Mouse (Mus musculus): ENCODE results near the gene Sat2. TPM values are rescaled to one million over a fixed set of nuclear protein-coding genes. Genes with fewer than 3 reads are reported as not detected.

Gene Sat2
- total and polyA plus RNA-seq, 3 experiments, result not detected

GRCm38 (mm10) chr11:69662967-69663671 lies 41.3 kb downstream of the Sat2 start (continued):
- TF ChIP-seq RCOR1 (conservative IDR thresholded peaks at IDR 0.05; ENCODE audit: low read depth, low read length) (no peak), ZMIZ1 (IDR thresholded peaks at IDR 0.05; ENCODE audit: low read depth, low read length) (no peak), ELF1 (IDR thresholded peaks at IDR 0.05; ENCODE audit: low read depth, low read length) (no peak), CTCF (conservative IDR thresholded peaks at IDR 0.05 in 1 of 2, IDR thresholded peaks at IDR 0.05 in 1 of 2; ENCODE audit: low read depth in 2 of 2, low read length in 2 of 2) (no peak), UBTF (IDR thresholded peaks at IDR 0.05; ENCODE audit: low read depth, low read length) (no peak), KAT2A (IDR thresholded peaks at IDR 0.05; ENCODE audit: insufficient replicate concordance, low read length) (no peak), MYC (IDR thresholded peaks at IDR 0.05; ENCODE audit: low read depth, low read length) (peak; percentile 69), E2F4 (IDR thresholded peaks at IDR 0.05; ENCODE audit: insufficient replicate concordance, low read depth, low read length) (no peak), HCFC1 (IDR thresholded peaks at IDR 0.05; ENCODE audit: low read depth, low read length) (0 out of 2 replicates have a peak, but pooled peaks have one; percentile 7), ZNF384 (IDR thresholded peaks at IDR 0.05; ENCODE audit: low read depth, low read length) (no peak)

GRCm38 (mm10) chr11:69663795-69664194 lies 42.0 kb downstream of the Sat2 start:
- Histone ChIP-seq H3K9me3 (replicated peaks; ENCODE audit: low read length) (no peaks in the 10 kb centered on the region), H3K79me2 (replicated peaks; ENCODE audit: control insufficient read depth, extremely low read depth, insufficient read depth, poor library complexity, severe bottlenecking) (peaks cover 40% of the 10 kb centered on the region), H3K4me2 (ENCODE audit: insufficient read depth, low read depth, poor library complexity, severe bottlenecking) (peak overlapping the region; percentile 65), H3K9ac (ENCODE audit: insufficient read depth, low read depth) (peak overlapping the region; percentile 97), H3K4me1 (ENCODE audit: control insufficient read depth in 1 of 2, insufficient read depth in 2 of 2) (peaks cover 20 to 71% of the 10 kb centered on the region in 2 experiments), H3K27me3 (replicated peaks) (no peaks in the 10 kb centered on the region), H3K27ac (ENCODE audit: insufficient read depth, low read depth) (peak overlapping the region; percentile 95), H3K4me3 (replicated peaks in 1 of 3; ENCODE audit: low read depth in 2 of 3, low read length in 2 of 3, poor library complexity in 1 of 3) (peak overlapping the region; percentile 66 to 70 (median 70)), H3K36me3 (replicated peaks in 1 of 2; ENCODE audit: control insufficient read depth in 1 of 2, insufficient read depth in 1 of 2, low read length in 1 of 2) (peaks cover 32 to 50% of the 10 kb centered on the region in 2 experiments)
- TF ChIP-seq NRF1 (IDR thresholded peaks at IDR 0.05; ENCODE audit: low read depth, low read length) (0 out of 2 replicates have a peak, but pooled peaks have one; percentile 13), MAFK (IDR thresholded peaks at IDR 0.05; ENCODE audit: insufficient replicate concordance, low read length) (no peak), MAX (IDR thresholded peaks at IDR 0.05; ENCODE audit: low read length) (no peak), UBTF (IDR thresholded peaks at IDR 0.05; ENCODE audit: low read depth, low read length) (0 out of 2 replicates have a peak, but pooled peaks have one; percentile 14), TBP (conservative IDR thresholded peaks at IDR 0.05; ENCODE audit: low read depth, low read length) (no peak), HCFC1 (IDR thresholded peaks at IDR 0.05; ENCODE audit: low read depth, low read length) (0 out of 2 replicates have a peak, but pooled peaks have one; percentile 10)
- in situ Hi-C loops (cut with MboI; ENCODE audit: low pct_ligation_motif_present, low pct_unique_long_range_greater_than_20kb, low sequenced_read_pairs) (no loop called here), dilution Hi-C loops (cut with MboI; ENCODE audit: extremely low pct_ligation_motif_present, extremely low pct_unique_long_range_greater_than_20kb, low sequenced_read_pairs) (no loop called here)
- DNase-seq (ENCODE audit: extremely low read depth), result peak; percentile 61

DNA sequence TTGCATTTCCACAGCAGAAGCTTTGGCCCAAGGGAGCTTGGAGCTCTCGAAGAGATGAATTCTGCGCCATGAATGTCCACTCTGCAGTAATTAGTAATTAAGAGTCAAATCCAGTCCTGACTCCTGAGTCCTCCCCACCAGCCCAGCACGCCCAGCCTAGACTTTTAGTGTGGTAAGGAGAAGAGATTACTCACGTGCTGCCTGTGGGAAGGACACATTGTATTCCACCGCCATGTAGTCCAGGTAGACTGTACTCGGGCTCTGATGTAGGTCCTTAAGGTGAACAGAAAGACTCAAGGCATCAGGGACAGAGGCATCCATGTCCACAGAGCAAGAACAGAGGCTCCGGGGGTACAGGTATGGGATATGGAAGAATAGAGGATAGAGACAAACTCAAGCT lies 43.0 kb downstream of the Sat2 start:
- H3K9me3 ChIP-seq (replicated peaks; ENCODE audit: low read length), result no peaks in the 10 kb centered on the region
- peak overlapping the region; percentile 4; the same call in 1 of the 2 replicates for H3K9ac ChIP-seq (ENCODE audit: insufficient read depth, low read depth)
- dilution Hi-C loops (cut with MboI; ENCODE audit: extremely low pct_ligation_motif_present, extremely low pct_unique_long_range_greater_than_20kb, low sequenced_read_pairs), result no loop called here
- H3K4me1 ChIP-seq (ENCODE audit: control insufficient read depth in 1 of 2, insufficient read depth in 2 of 2), result peaks cover 24 to 76% of the 10 kb centered on the region in 2 experiments
- peaks cover 49% of the 10 kb centered on the region for H3K79me2 ChIP-seq (replicated peaks; ENCODE audit: control insufficient read depth, extremely low read depth, insufficient read depth, poor library complexity, severe bottlenecking)
- peak overlapping the region; percentile 65; the same call in 1 of the 2 replicates for H3K4me2 ChIP-seq (ENCODE audit: insufficient read depth, low read depth, poor library complexity, severe bottlenecking)
- peaks cover 38 to 55% of the 10 kb centered on the region in 2 experiments for H3K36me3 ChIP-seq (replicated peaks in 1 of 2; ENCODE audit: control insufficient read depth in 1 of 2, insufficient read depth in 1 of 2, low read length in 1 of 2)
- TF ChIP-seq ZKSCAN1 (IDR thresholded peaks at IDR 0.05; ENCODE audit: borderline replicate concordance, low read depth, low read length) (no peak), BHLHE40 (IDR thresholded peaks at IDR 0.05; ENCODE audit: low read depth, low read length) (peak; percentile 40; the same call in 1 of the 2 replicates), PAX5 (IDR thresholded peaks at IDR 0.05; ENCODE audit: low read length) (no peak)
- peak overlapping the region; percentile 95 for H3K27ac ChIP-seq (ENCODE audit: insufficient read depth, low read depth)
- peak overlapping the region; percentile 0 to 70 (median 66) for H3K4me3 ChIP-seq (replicated peaks in 1 of 3; ENCODE audit: low read depth in 2 of 3, low read length in 2 of 3, poor library complexity in 1 of 3)
- DNase-seq (ENCODE audit: extremely low read depth), result no peak
- H3K27me3 ChIP-seq (replicated peaks), result no peaks in the 10 kb centered on the region
- in situ Hi-C loops (cut with MboI; ENCODE audit: low pct_ligation_motif_present, low pct_unique_long_range_greater_than_20kb, low sequenced_read_pairs), result no loop called here

Data from CH12.LX (cell line).